Mouse (Mus musculus): ENCODE data around the gene Abcd1. TPM values are rescaled to one million over a fixed set of nuclear protein-coding genes. Genes with fewer than 3 reads are reported as not detected.
A peak's percentile ranks its signal among the peaks of the same experiment; 100 is the strongest.

The Abcd1 gene
- polyA plus RNA-seq, 1 experiment: 35.2 TPM

DNA sequence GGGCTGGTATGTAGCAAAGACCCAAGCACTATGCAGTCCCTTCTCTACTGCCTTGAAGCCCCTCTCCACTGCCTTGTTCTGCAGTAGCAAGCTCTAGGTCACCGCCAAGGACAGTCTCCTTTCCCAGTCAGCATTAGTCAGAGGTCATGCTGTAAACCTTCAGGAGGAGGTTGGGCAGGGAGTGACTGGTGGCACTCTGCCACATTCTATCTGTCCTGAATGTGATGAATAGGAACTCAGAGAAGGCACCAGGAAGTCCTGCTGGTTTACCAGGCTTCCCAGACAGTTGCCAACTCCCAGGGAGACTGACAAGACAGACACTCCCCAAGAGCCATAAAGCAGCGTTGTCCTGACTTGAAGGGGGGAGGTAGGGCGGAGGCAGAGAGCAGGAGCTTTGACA is 30.8 kb upstream of the Abcd1 start:
- H3K36me3 ChIP-seq (replicated peaks; ENCODE audit: low read length): peaks cover 97% of the 10 kb centered on the region
- H3K27me3 ChIP-seq (replicated peaks): peaks cover 25% of the 10 kb centered on the region
- H3K4me3 ChIP-seq (replicated peaks): no peak overlapping the region
- no peak for TF ChIP-seq FLI1 (IDR thresholded peaks at IDR 0.05; ENCODE audit: low read length)
- TF ChIP-seq GATA1 (IDR thresholded peaks at IDR 0.05; ENCODE audit: borderline replicate concordance, low read length): no peak
- H3K9me3 ChIP-seq: no peaks in the 10 kb centered on the region
- H3K4me1 ChIP-seq: peaks cover 15% of the 10 kb centered on the region

DNA sequence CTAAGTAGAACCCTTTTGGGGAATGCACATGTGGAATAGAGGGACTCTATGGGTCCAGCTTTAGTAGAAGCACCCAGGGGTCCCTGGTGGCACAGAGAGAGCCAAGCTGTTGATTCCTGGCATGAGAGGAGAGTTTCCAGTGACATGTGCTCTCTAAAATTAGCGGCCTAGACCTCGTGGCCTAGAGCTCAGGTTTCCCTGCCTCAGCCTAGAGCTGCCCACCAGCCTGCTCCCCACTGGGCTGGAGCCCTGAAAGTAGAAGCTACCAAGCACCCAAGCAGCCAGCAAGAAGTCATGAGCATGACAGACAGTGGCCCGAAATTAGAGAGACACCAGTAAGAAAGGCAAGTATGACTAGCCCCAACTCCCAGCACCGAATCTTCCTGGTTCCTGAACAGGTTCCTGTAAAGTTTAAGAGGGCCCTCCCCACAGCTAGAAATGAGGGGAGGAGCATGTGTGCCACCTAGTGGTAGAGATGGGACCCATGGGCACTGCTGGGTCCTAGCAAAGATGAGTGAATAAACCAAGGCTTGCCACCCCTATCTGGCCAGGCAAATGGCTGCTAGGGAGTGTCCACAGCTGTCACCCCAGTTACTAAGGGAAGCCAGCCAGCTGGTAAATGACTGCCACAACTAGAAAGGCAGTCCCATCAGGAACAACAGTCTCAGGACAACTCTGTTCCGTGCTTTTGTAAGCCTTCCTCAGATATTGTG is 25.3 kb upstream of the Abcd1 start:
- Histone ChIP-seq H3K27me3 (replicated peaks) (peaks cover 18% of the 10 kb centered on the region), H3K9me3 (no peaks in the 10 kb centered on the region), H3K4me3 (replicated peaks) (no peak overlapping the region), H3K4me1 (peaks cover 28% of the 10 kb centered on the region), H3K36me3 (replicated peaks; ENCODE audit: low read length) (peaks cover 94% of the 10 kb centered on the region)
- no peak for TF ChIP-seq FLI1 (IDR thresholded peaks at IDR 0.05; ENCODE audit: low read length)

DNA sequence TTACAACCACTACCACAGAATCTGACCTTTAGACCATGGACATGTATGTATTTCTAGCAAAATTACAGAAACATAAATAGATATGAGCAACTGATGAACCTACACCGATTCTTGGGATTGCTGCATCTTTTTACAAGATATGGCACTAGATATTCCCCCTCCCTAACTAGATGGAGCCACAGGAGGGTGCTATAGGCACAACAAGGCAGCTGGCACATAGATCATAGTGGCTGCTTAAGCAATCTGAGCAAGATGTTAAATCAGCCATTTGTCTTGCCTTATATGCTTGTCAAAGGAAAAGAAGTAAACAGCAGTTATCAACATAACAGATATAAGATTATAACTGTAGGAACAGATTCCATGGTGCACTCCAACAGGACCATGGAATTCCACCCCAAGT is 15.9 kb upstream of the Abcd1 start:
- Histone ChIP-seq H3K36me3 (replicated peaks; ENCODE audit: low read length) (peaks cover 69% of the 10 kb centered on the region), H3K9me3 (no peaks in the 10 kb centered on the region), H3K4me1 (0 out of 2 replicates have a peak, but pooled peaks cover 6% of the 10 kb centered on the region), H3K27me3 (replicated peaks) (no peaks in the 10 kb centered on the region), H3K4me3 (replicated peaks) (no peak overlapping the region)
- no peak for TF ChIP-seq GATA1 (IDR thresholded peaks at IDR 0.05; ENCODE audit: borderline replicate concordance, low read length)
- TF ChIP-seq FLI1 (IDR thresholded peaks at IDR 0.05; ENCODE audit: low read length): no peak

- peaks cover 43% of the 10 kb centered on the region for H3K4me1 ChIP-seq
- no peak for TF ChIP-seq FLI1 (IDR thresholded peaks at IDR 0.05; ENCODE audit: low read length)
- no peak for TF ChIP-seq GATA1 (IDR thresholded peaks at IDR 0.05; ENCODE audit: borderline replicate concordance, low read length)
- H3K36me3 ChIP-seq (replicated peaks; ENCODE audit: low read length): peaks cover 35% of the 10 kb centered on the region
- peaks cover 16% of the 10 kb centered on the region for H3K27me3 ChIP-seq (replicated peaks)
- H3K4me3 ChIP-seq (replicated peaks): peak overlapping the region; percentile 96
- H3K9me3 ChIP-seq: no peaks in the 10 kb centered on the region
Observed at GRCm38 (mm10) chrX:73715476-73716108, 805 bp upstream of the Abcd1 start.

- H3K4me1 ChIP-seq: peaks cover 49% of the 10 kb centered on the region
- H3K4me3 ChIP-seq (replicated peaks): peak overlapping the region; percentile 96
- H3K9me3 ChIP-seq: no peaks in the 10 kb centered on the region
- TF ChIP-seq FLI1 (IDR thresholded peaks at IDR 0.05; ENCODE audit: low read length) (no peak), GATA1 (IDR thresholded peaks at IDR 0.05; ENCODE audit: borderline replicate concordance, low read length) (no peak)
- peaks cover 22% of the 10 kb centered on the region for H3K27me3 ChIP-seq (replicated peaks)
- H3K36me3 ChIP-seq (replicated peaks; ENCODE audit: low read length): peaks cover 35% of the 10 kb centered on the region
Observed at GRCm38 (mm10) chrX:73716709-73717545, 530 bp downstream of the Abcd1 start.

GRCm38 (mm10) chrX:73717667-73718066 is 1.3 kb downstream of the Abcd1 start:
- TF ChIP-seq FLI1 (IDR thresholded peaks at IDR 0.05; ENCODE audit: low read length): no peak
- TF ChIP-seq GATA1 (IDR thresholded peaks at IDR 0.05; ENCODE audit: borderline replicate concordance, low read length): no peak
- H3K4me1 ChIP-seq: peaks cover 49% of the 10 kb centered on the region
- H3K36me3 ChIP-seq (replicated peaks; ENCODE audit: low read length): peaks cover 33% of the 10 kb centered on the region
- no peaks in the 10 kb centered on the region for H3K9me3 ChIP-seq
- H3K4me3 ChIP-seq (replicated peaks): peak overlapping the region; percentile 96
- peaks cover 22% of the 10 kb centered on the region for H3K27me3 ChIP-seq (replicated peaks)

GRCm38 (mm10) chrX:73718271-73718670 is 1.9 kb downstream of the Abcd1 start:
- Histone ChIP-seq H3K9me3 (no peaks in the 10 kb centered on the region), H3K4me1 (peaks cover 49% of the 10 kb centered on the region), H3K36me3 (replicated peaks; ENCODE audit: low read length) (peaks cover 35% of the 10 kb centered on the region), H3K27me3 (replicated peaks) (peaks cover 24% of the 10 kb centered on the region), H3K4me3 (replicated peaks) (peak overlapping the region; percentile 96)
- TF ChIP-seq FLI1 (IDR thresholded peaks at IDR 0.05; ENCODE audit: low read length) (no peak), GATA1 (IDR thresholded peaks at IDR 0.05; ENCODE audit: borderline replicate concordance, low read length) (no peak)

DNA sequence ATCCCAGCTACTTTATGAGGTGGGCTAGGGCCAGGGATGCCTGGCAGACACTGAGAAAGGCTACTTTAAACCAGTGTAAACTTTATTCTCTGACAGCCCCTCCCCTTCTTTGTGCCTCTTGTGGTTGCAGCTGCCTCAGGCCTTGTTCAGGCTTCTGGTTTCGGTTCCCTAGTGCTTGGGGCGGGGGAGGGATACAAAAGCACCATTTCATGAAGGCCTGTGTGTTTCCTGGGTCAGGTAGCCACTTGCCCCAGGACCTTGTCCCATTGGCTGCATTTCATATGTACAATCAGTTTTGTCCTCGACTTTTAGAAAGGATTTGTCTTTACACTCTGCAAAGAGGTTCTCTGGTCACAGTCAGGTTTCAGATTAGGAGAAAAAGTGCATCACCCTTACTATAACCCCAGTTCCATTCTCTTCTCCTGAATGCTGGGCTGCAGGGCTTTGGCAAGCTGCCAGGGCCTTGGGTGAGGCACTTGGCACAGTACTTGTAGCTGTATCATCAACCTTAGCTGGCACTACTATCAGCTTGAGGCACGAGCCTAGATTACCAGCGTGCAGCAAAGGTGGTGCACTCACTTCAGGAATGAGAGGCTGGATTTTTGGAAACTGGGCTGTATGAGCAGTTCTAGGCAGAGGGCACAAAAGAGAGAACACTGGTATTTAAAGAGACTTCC is 2.4 kb downstream of the Abcd1 start:
- Histone ChIP-seq H3K9me3 (no peaks in the 10 kb centered on the region), H3K4me1 (peaks cover 46% of the 10 kb centered on the region), H3K36me3 (replicated peaks; ENCODE audit: low read length) (peaks cover 36% of the 10 kb centered on the region), H3K27me3 (replicated peaks) (peaks cover 27% of the 10 kb centered on the region), H3K4me3 (replicated peaks) (peak overlapping the region; percentile 96)
- no peak for TF ChIP-seq GATA1 (IDR thresholded peaks at IDR 0.05; ENCODE audit: borderline replicate concordance, low read length)
- TF ChIP-seq FLI1 (IDR thresholded peaks at IDR 0.05; ENCODE audit: low read length): no peak

DNA sequence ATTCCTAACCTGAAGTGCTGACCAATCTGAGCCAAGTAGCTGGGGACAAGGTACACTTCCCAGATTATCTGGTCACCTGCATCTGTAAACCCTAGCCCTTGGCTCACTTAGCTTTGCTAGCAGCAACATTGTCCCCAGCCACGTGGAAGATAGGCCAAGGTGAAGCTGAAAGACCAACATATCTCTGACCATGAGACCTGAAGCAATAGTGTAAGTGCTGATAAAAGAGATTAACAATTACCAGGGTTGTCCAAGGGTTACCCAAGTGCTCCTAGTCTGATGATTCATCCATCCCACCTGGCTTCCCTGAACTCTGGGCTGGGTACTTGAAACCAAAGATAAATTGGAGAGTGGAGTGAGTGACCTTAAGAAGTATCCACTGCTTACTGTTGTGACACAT is 14.5 kb downstream of the Abcd1 start:
- H3K9me3 ChIP-seq: no peaks in the 10 kb centered on the region
- H3K36me3 ChIP-seq (replicated peaks; ENCODE audit: low read length): peaks cover 71% of the 10 kb centered on the region
- peaks cover 18% of the 10 kb centered on the region for H3K27me3 ChIP-seq (replicated peaks)
- no peaks in the 10 kb centered on the region for H3K4me1 ChIP-seq
- TF ChIP-seq FLI1 (IDR thresholded peaks at IDR 0.05; ENCODE audit: low read length) (no peak), GATA1 (IDR thresholded peaks at IDR 0.05; ENCODE audit: borderline replicate concordance, low read length) (no peak)
- H3K4me3 ChIP-seq (replicated peaks): no peak overlapping the region
